Comparison of ENCODE assay signal across 11 mouse cellular contexts in genomic region chr3:131642681-131643292, GRCm38 (mm10).
DNase-seq lines count a peak whose midpoint lies in the region; ATAC-seq and TF ChIP-seq lines count a peak whose summit lies in the region.
"Had no signal": no experiment of that assay in that cellular context is flagged by ENCODE, and none has a peak within 500 bp of the region (broad histone marks: within the 10 kb centered on the region; RNA-seq: fewer than 3 reads in every experiment).

No protein-coding gene starts in this region.

- no peaks in the 10 kb centered on the region for H3K27me3 ChIP-seq in liver, postnatal 0 days (ENCODE audit: insufficient read depth, low read length)
- H3K27me3 ChIP-seq in liver, embryonic 11.5 days (replicated peaks; ENCODE audit: control insufficient read depth, insufficient read depth, low read length): no peaks in the 10 kb centered on the region
- no peaks in the 10 kb centered on the region for H3K27me3 ChIP-seq in hindbrain, embryonic 10.5 days (ENCODE audit: insufficient read depth, poor library complexity, severe bottlenecking)

- ATAC-seq in liver, postnatal 0 days: 0 out of 2 replicates have a peak, but pooled peaks have one; percentile 27
- ATAC-seq in liver, embryonic 11.5 days (replicated peaks; ENCODE audit: low FRiP score): no peak

- 45% methylated on average over 20 of the region's 20 CpGs for WGBS in liver, postnatal 0 days (ENCODE audit: insufficient replicate concordance)
- 66% methylated on average over 20 of the region's 20 CpGs for WGBS in liver, embryonic 11.5 days
- WGBS in hindbrain, embryonic 10.5 days: 92% methylated on average over 20 of the region's 20 CpGs

- peak; percentile 15 for DNase-seq in cerebellum, adult 11-12 months
- DNase-seq in cerebellum, adult 9-11 months: no peak
- no peak for DNase-seq in liver, postnatal 0 days
- no peak for DNase-seq in liver, embryonic 11.5 days (ENCODE audit: low spot score)
- DNase-seq in lung, postnatal 14 days: peak; percentile 5
- DNase-seq in spleen, postnatal 36 days (ENCODE audit: low spot score in 2 of 2): peak; percentile 13 to 14
- DNase-seq in hindbrain, embryonic 10.5 days (ENCODE audit: low spot score): no peak
- DNase-seq in adrenal gland, postnatal 36 days: no peak
- DNase-seq: gastrocnemius, adult 2 months; lung, embryonic 14.5 days had no signal

- H3K4me2 ChIP-seq in liver, postnatal 0 days (ENCODE audit: low read depth, low read length): peak overlapping the region; percentile 16; the same call in 1 of the 2 replicates
- H3K4me2 ChIP-seq in liver, embryonic 11.5 days: no peak overlapping the region
- H3K4me2 ChIP-seq: hindbrain, embryonic 14.5 days; lung, embryonic 14.5 days had no signal

- H3K36me3 ChIP-seq in liver, postnatal 0 days (replicated peaks; ENCODE audit: insufficient read depth, low read length): no peaks in the 10 kb centered on the region
- H3K36me3 ChIP-seq in liver, embryonic 11.5 days (ENCODE audit: control insufficient read depth, insufficient read depth, low read length): peaks cover 3% of the 10 kb centered on the region; the same call in 1 of the 2 replicates
- H3K36me3 ChIP-seq in hindbrain, embryonic 10.5 days: peaks cover 13% of the 10 kb centered on the region; the same call in 1 of the 2 replicates

- no peak overlapping the region for H3K4me3 ChIP-seq in liver, postnatal 0 days (ENCODE audit: low read depth, low read length)
- H3K4me3 ChIP-seq in liver, embryonic 11.5 days (ENCODE audit: low read depth, low read length): no peak overlapping the region
- no peak overlapping the region for H3K4me3 ChIP-seq in hindbrain, embryonic 10.5 days
- H3K4me3 ChIP-seq: gastrocnemius, adult 2 months had no signal

- no peak overlapping the region for H3K9ac ChIP-seq in liver, postnatal 0 days (replicated peaks)
- no peak overlapping the region for H3K9ac ChIP-seq in liver, embryonic 11.5 days (ENCODE audit: low read depth, low read length)
- H3K9ac ChIP-seq: hindbrain, embryonic 14.5 days; lung, embryonic 14.5 days had no signal

- no peak overlapping the region for H3K27ac ChIP-seq in liver, postnatal 0 days (ENCODE audit: low read depth)
- no peak overlapping the region for H3K27ac ChIP-seq in liver, embryonic 11.5 days (ENCODE audit: low read depth, low read length)
- no peak overlapping the region for H3K27ac ChIP-seq in hindbrain, embryonic 10.5 days
- H3K27ac ChIP-seq: gastrocnemius, adult 2 months; hindbrain, embryonic 14.5 days had no signal

- no peak for TF ChIP-seq EP300 in liver, postnatal 0 days (IDR thresholded peaks at IDR 0.05; ENCODE audit: low read depth)

- no peaks in the 10 kb centered on the region for H3K4me1 ChIP-seq in liver, postnatal 0 days (ENCODE audit: insufficient read depth)
- no peaks in the 10 kb centered on the region for H3K4me1 ChIP-seq in liver, embryonic 11.5 days (replicated peaks; ENCODE audit: control insufficient read depth, insufficient read depth, low read length)
- H3K4me1 ChIP-seq in hindbrain, embryonic 10.5 days (replicated peaks): peaks cover 20% of the 10 kb centered on the region

- H3K9me3 ChIP-seq in liver, postnatal 0 days (ENCODE audit: low read length): no peaks in the 10 kb centered on the region
- H3K9me3 ChIP-seq in liver, embryonic 11.5 days (ENCODE audit: control insufficient read depth, low read length): no peaks in the 10 kb centered on the region
- no peaks in the 10 kb centered on the region for H3K9me3 ChIP-seq in hindbrain, embryonic 10.5 days

- TF ChIP-seq CTCF in liver, postnatal 0 days (IDR thresholded peaks at IDR 0.05; ENCODE audit: low read depth): no peak

Comparison
In these comparisons a context has a peak if more than half of its experiments do, and no peak if none do; other contexts are left out.
1. DNase-seq: peak in cerebellum, adult 11-12 months (single experiment), lung, postnatal 14 days (single experiment) and spleen, postnatal 36 days (2 of 2); none in cerebellum, adult 9-11 months (single experiment), liver, postnatal 0 days (single experiment), liver, embryonic 11.5 days (single experiment), hindbrain, embryonic 10.5 days (single experiment) and adrenal gland, postnatal 36 days (0 of 2).